Mouse (Mus musculus) spleen, postnatal 14 days (tissue): ENCODE data around the gene Coro7.

Experiments
- DNase-seq, 2 experiments: peaks; one replicate each; pipeline ENCODE4 v3.0.0; 2021 to 2022; ENCODE audit warnings: low spot score in 2 of 2

Coro7 gene

GRCm38 (mm10) chr16:4648416-4649023 is 31.1 kb downstream of the Coro7 start:
- no peak for DNase-seq

GRCm38 (mm10) chr16:4647651-4648141 is 31.9 kb downstream of the Coro7 start:
- no peak for DNase-seq

- DNase-seq = no peak
Observed at GRCm38 (mm10) chr16:4646831-4647230, 32.7 kb downstream of the Coro7 start.

- no peak for DNase-seq
Observed at GRCm38 (mm10) chr16:4645867-4646266, 33.7 kb downstream of the Coro7 start.

GRCm38 (mm10) chr16:4643670-4644419 is 35.7 kb downstream of the Coro7 start:
- no peak for DNase-seq

- DNase-seq = no peak
Observed at GRCm38 (mm10) chr16:4642937-4643336, 36.6 kb downstream of the Coro7 start.

- DNase-seq = no peak
Observed at GRCm38 (mm10) chr16:4642190-4642589, 37.4 kb downstream of the Coro7 start.

GRCm38 (mm10) chr16:4641119-4641838 is 38.3 kb downstream of the Coro7 start:
- peak in 1 of 2 experiments; percentile 32 for DNase-seq

- DNase-seq = no peak
Observed at GRCm38 (mm10) chr16:4640267-4641005, 39.1 kb downstream of the Coro7 start.

GRCm38 (mm10) chr16:4639831-4640237 is 39.7 kb downstream of the Coro7 start, which contains the start of the genes Vasn and Dnaja3:
Gene Vasn, plus strand, starts transcription at chr16:4639941.
Gene Dnaja3, plus strand, starts transcription at chr16:4639989.
- peak; percentile 53 to 65 for DNase-seq

GRCm38 (mm10) chr16:4638891-4639390 is 40.6 kb downstream of the Coro7 start:
- no peak for DNase-seq

- DNase-seq = no peak
Observed at GRCm38 (mm10) chr16:4635760-4636159, 43.8 kb downstream of the Coro7 start.

GRCm38 (mm10) chr16:4634681-4635080 is 44.9 kb downstream of the Coro7 start:
- no peak for DNase-seq

- DNase-seq = no peak
Observed at GRCm38 (mm10) chr16:4633661-4634060, 45.9 kb downstream of the Coro7 start.

GRCm38 (mm10) chr16:4632050-4632449 is 47.5 kb downstream of the Coro7 start:
- no peak for DNase-seq

GRCm38 (mm10) chr16:4629950-4630349 is 49.6 kb downstream of the Coro7 start:
- DNase-seq = peak; percentile 66 to 84

- no peak for DNase-seq
Observed at GRCm38 (mm10) chr16:4628898-4629419, 50.6 kb downstream of the Coro7 start.

GRCm38 (mm10) chr16:4627105-4627504 is 52.5 kb downstream of the Coro7 start:
- DNase-seq = no peak

- peak; percentile 79 to 87 for DNase-seq
Observed at GRCm38 (mm10) chr16:4624481-4625110, 55.0 kb downstream of the Coro7 start, which contains the start of gene Pam16. Gene Pam16, minus strand, starts transcription at chr16:4624988.

- DNase-seq = no peak
Observed at GRCm38 (mm10) chr16:4624074-4624473, 55.5 kb downstream of the Coro7 start.

- DNase-seq = no peak
Observed at GRCm38 (mm10) chr16:4616829-4617228, 62.7 kb downstream of the Coro7 start.
